Mouse (Mus musculus): ENCODE data around the gene Mdfic. TPM values are rescaled to one million over a fixed set of nuclear protein-coding genes. Genes with fewer than 3 reads are reported as not detected.

The Mdfic gene
- 4.0 and 4.2 TPM in 2 replicates for polyA plus RNA-seq (2012; rRNA removed)

GRCm38 (mm10) chr6:15720461-15720817 is at the start of gene Mdfic:
TSS of gene Mdfic (plus strand) at chr6:15720661.

All from liver, embryonic 18 days (tissue).